Mouse (Mus musculus): ENCODE results near the gene Trim17. TPM values are rescaled to one million over a fixed set of nuclear protein-coding genes. Genes with fewer than 3 reads are reported as not detected.

Trim17 gene
- total and polyA plus RNA-seq, 3 experiments, result 0.50 to 0.82 TPM; not detected in 1

- DNase-seq (ENCODE audit: low read depth, low spot score), result no peak
- no peak overlapping the region for H3K9ac ChIP-seq (ENCODE audit: control insufficient read depth, low read depth, low read length, poor library complexity, severe bottlenecking)
- no peak overlapping the region for H3K27ac ChIP-seq (ENCODE audit: control insufficient read depth, low read depth, low read length)
- TF ChIP-seq ZKSCAN1 (IDR thresholded peaks at IDR 0.05; ENCODE audit: low read depth, low read length) (no peak), USF1 (IDR thresholded peaks at IDR 0.05; ENCODE audit: low read depth, low read length) (no peak), MXI1 (IDR thresholded peaks at IDR 0.05; ENCODE audit: low read depth, low read length) (peak; percentile 37; the same call in 1 of the 2 replicates)
- H3K9me3 ChIP-seq (replicated peaks; ENCODE audit: insufficient read depth, low read length), result no peaks in the 10 kb centered on the region
- peaks cover 2% of the 10 kb centered on the region; the same call in 1 of the 2 replicates for H3K79me2 ChIP-seq (ENCODE audit: control insufficient read depth, insufficient read depth, low read length, poor library complexity)
- H3K27me3 ChIP-seq (ENCODE audit: control insufficient read depth in 1 of 2, insufficient read depth in 2 of 2, low read length in 2 of 2), result no peaks in the 10 kb centered on the region
- H3K4me3 ChIP-seq (ENCODE audit: control insufficient read depth in 1 of 2, insufficient read depth in 1 of 2, low read depth in 2 of 2, low read length in 2 of 2), result no peak overlapping the region
- H3K4me1 ChIP-seq (ENCODE audit: control insufficient read depth in 1 of 2, insufficient read depth in 2 of 2, low read length in 2 of 2), result peaks cover 0 to 16% of the 10 kb centered on the region in 2 experiments; a peak in 2 of 4 replicates
- H3K36me3 ChIP-seq (ENCODE audit: control insufficient read depth in 1 of 2, insufficient read depth in 2 of 2, low read length in 2 of 2), result peaks cover 0 to 2% of the 10 kb centered on the region in 2 experiments; a peak in 2 of 4 replicates
Observed at GRCm38 (mm10) chr11:58968551-58968950, 14.1 kb downstream of the Trim17 start.

GRCm38 (mm10) chr11:58969027-58969426 lies 14.5 kb downstream of the Trim17 start:
- Histone ChIP-seq H3K4me3 (ENCODE audit: control insufficient read depth in 1 of 2, insufficient read depth in 1 of 2, low read depth in 2 of 2, low read length in 2 of 2) (no peak overlapping the region), H3K27ac (ENCODE audit: control insufficient read depth, low read depth, low read length) (no peak overlapping the region), H3K4me1 (ENCODE audit: control insufficient read depth in 1 of 2, insufficient read depth in 2 of 2, low read length in 2 of 2) (peaks cover 0 to 16% of the 10 kb centered on the region in 2 experiments; a peak in 2 of 4 replicates), H3K9ac (ENCODE audit: control insufficient read depth, low read depth, low read length, poor library complexity, severe bottlenecking) (no peak overlapping the region), H3K9me3 (replicated peaks; ENCODE audit: insufficient read depth, low read length) (no peaks in the 10 kb centered on the region), H3K36me3 (ENCODE audit: control insufficient read depth in 1 of 2, insufficient read depth in 2 of 2, low read length in 2 of 2) (peaks cover 0 to 5% of the 10 kb centered on the region in 2 experiments; a peak in 3 of 4 replicates), H3K79me2 (ENCODE audit: control insufficient read depth, insufficient read depth, low read length, poor library complexity) (peaks cover 2% of the 10 kb centered on the region; the same call in 1 of the 2 replicates), H3K27me3 (ENCODE audit: control insufficient read depth in 1 of 2, insufficient read depth in 2 of 2, low read length in 2 of 2) (no peaks in the 10 kb centered on the region)
- DNase-seq (ENCODE audit: low read depth, low spot score), result no peak
- no peak for TF ChIP-seq GABPA (IDR thresholded peaks at IDR 0.05; ENCODE audit: low read depth, low read length)
- no peak for TF ChIP-seq CTCF (IDR thresholded peaks at IDR 0.05 in 2 of 3, conservative IDR thresholded peaks at IDR 0.05 in 1 of 3; ENCODE audit: control insufficient read depth in 1 of 3, insufficient read depth in 1 of 3, low read depth in 2 of 3, low read length in 3 of 3, poor library complexity in 1 of 3, severe bottlenecking in 1 of 3)
- TF ChIP-seq POLR2AphosphoS5 (IDR thresholded peaks at IDR 0.05; ENCODE audit: borderline replicate concordance, low read depth, low read length), result no peak
- no peak for TF ChIP-seq MAFK (IDR thresholded peaks at IDR 0.05; ENCODE audit: borderline replicate concordance, low read depth, low read length)
- no peak for TF ChIP-seq UBTF (IDR thresholded peaks at IDR 0.05; ENCODE audit: borderline replicate concordance, insufficient read depth, low read depth, low read length)
- TF ChIP-seq CHD2 (IDR thresholded peaks at IDR 0.05; ENCODE audit: low read length), result no peak
- TF ChIP-seq USF1 (IDR thresholded peaks at IDR 0.05; ENCODE audit: low read depth, low read length), result no peak

DNA sequence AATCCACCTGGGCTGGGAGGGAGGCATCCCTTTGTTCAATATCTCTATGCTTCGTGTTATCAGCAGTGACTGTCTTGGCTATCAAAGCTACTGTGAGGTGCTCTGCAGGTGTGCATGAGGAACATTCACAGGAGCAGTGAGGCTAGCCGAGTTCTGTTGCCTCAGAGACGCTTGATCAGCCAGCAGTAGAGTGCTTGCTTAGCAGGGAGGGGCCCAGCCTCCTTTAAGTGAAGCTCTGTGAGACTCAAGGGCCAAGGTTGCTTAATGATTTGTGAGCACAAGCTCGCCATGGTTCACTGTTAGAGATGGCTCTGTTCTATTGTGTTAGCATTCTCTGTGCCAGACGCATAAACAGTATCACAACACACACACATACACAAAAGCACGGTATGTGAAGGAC lies 15.2 kb downstream of the Trim17 start:
- Histone ChIP-seq H3K9ac (ENCODE audit: control insufficient read depth, low read depth, low read length, poor library complexity, severe bottlenecking) (no peak overlapping the region), H3K4me3 (ENCODE audit: control insufficient read depth in 1 of 2, insufficient read depth in 1 of 2, low read depth in 2 of 2, low read length in 2 of 2) (no peak overlapping the region), H3K27me3 (ENCODE audit: control insufficient read depth in 1 of 2, insufficient read depth in 2 of 2, low read length in 2 of 2) (no peaks in the 10 kb centered on the region), H3K9me3 (replicated peaks; ENCODE audit: insufficient read depth, low read length) (no peaks in the 10 kb centered on the region), H3K36me3 (ENCODE audit: control insufficient read depth in 1 of 2, insufficient read depth in 2 of 2, low read length in 2 of 2) (peaks cover 0 to 5% of the 10 kb centered on the region in 2 experiments; a peak in 3 of 4 replicates), H3K4me1 (ENCODE audit: control insufficient read depth in 1 of 2, insufficient read depth in 2 of 2, low read length in 2 of 2) (peaks cover 0 to 19% of the 10 kb centered on the region in 2 experiments; a peak in 3 of 4 replicates), H3K27ac (ENCODE audit: control insufficient read depth, low read depth, low read length) (no peak overlapping the region), H3K79me2 (ENCODE audit: control insufficient read depth, insufficient read depth, low read length, poor library complexity) (peaks cover 5% of the 10 kb centered on the region)
- TF ChIP-seq POLR2AphosphoS5 (IDR thresholded peaks at IDR 0.05; ENCODE audit: borderline replicate concordance, low read depth, low read length) (no peak), CHD2 (IDR thresholded peaks at IDR 0.05; ENCODE audit: low read length) (no peak), TAL1 (IDR thresholded peaks at IDR 0.05; ENCODE audit: low read length) (no peak), MAFK (IDR thresholded peaks at IDR 0.05; ENCODE audit: borderline replicate concordance, low read depth, low read length) (no peak), NELFE (IDR thresholded peaks at IDR 0.05; ENCODE audit: low read depth, low read length) (no peak), MAX (IDR thresholded peaks at IDR 0.05; ENCODE audit: low read length) (no peak), USF2 (IDR thresholded peaks at IDR 0.05; ENCODE audit: borderline replicate concordance in 1 of 2, insufficient read depth in 1 of 2, low read depth in 1 of 2, low read length in 2 of 2) (no peak), BHLHE40 (IDR thresholded peaks at IDR 0.05; ENCODE audit: borderline replicate concordance, low read depth, low read length) (no peak), CTCF (IDR thresholded peaks at IDR 0.05 in 2 of 3, conservative IDR thresholded peaks at IDR 0.05 in 1 of 3; ENCODE audit: control insufficient read depth in 1 of 3, insufficient read depth in 1 of 3, low read depth in 2 of 3, low read length in 3 of 3, poor library complexity in 1 of 3, severe bottlenecking in 1 of 3) (no peak), JUND (IDR thresholded peaks at IDR 0.05; ENCODE audit: low read depth, low read length) (no peak), KAT2A (conservative IDR thresholded peaks at IDR 0.05; ENCODE audit: low read depth, low read length) (no peak), HCFC1 (IDR thresholded peaks at IDR 0.05; ENCODE audit: low read depth, low read length) (no peak), EP300 (IDR thresholded peaks at IDR 0.05; ENCODE audit: low read depth in 1 of 2, low read length in 2 of 2) (no peak), ZMIZ1 (IDR thresholded peaks at IDR 0.05; ENCODE audit: low read depth, low read length) (no peak), MYB (IDR thresholded peaks at IDR 0.05; ENCODE audit: low read depth, low read length) (no peak), RAD21 (IDR thresholded peaks at IDR 0.05; ENCODE audit: low read depth, low read length) (no peak), POLR2A (IDR thresholded peaks at IDR 0.05; ENCODE audit: control insufficient read depth in 1 of 2, insufficient read depth in 1 of 2, low read depth in 1 of 2, low read length in 2 of 2, poor library complexity in 1 of 2) (no peak), USF1 (IDR thresholded peaks at IDR 0.05; ENCODE audit: low read depth, low read length) (no peak), RCOR1 (IDR thresholded peaks at IDR 0.05; ENCODE audit: low read depth, low read length) (no peak), MYC (IDR thresholded peaks at IDR 0.05; ENCODE audit: low read depth, low read length) (no peak)
- no peak for DNase-seq (ENCODE audit: low read depth, low spot score)

Data from MEL (cell line).